Mouse (Mus musculus) T-helper 2 cell (primary cell): ENCODE results near the gene Orm3.

Experiments
- in situ Hi-C: fragments of 300-600 bp; cut with MboI, MseI; formaldehyde crosslinking; loops from one replicate; pipeline ENCODE4 v1.15.1; 2025; ENCODE audit warnings: high pct_unique_total_duplicates

The Orm3 gene

GRCm38 (mm10) chr4:63401620-63402019, 45.7 kb downstream of the Orm3 start:
- in situ Hi-C loops = loop anchor here (10.0 kb wide), 2 partner anchors 143 to 767 kb away; partner anchors contain the start of gene Atp6v1g1

- in situ Hi-C loops = loop anchor here (10.0 kb wide), 2 partner anchors 143 to 767 kb away; partner anchors contain the start of gene Atp6v1g1
Observed at GRCm38 (mm10) chr4:63402056-63402455, 46.1 kb downstream of the Orm3 start.

- in situ Hi-C loops = loop anchor here (10.0 kb wide), 2 partner anchors 142 to 768 kb away; partner anchors contain the start of gene Atp6v1g1
Observed at GRCm38 (mm10) chr4:63402558-63402957, 46.6 kb downstream of the Orm3 start.

GRCm38 (mm10) chr4:63403040-63403959, 47.3 kb downstream of the Orm3 start, which contains the start of gene Akna:
Gene Akna, minus strand, starts transcription at chr4:63403354.
- in situ Hi-C loops = loop anchor here (10.0 kb wide), 2 partner anchors 142 to 768 kb away; partner anchors contain the start of gene Atp6v1g1

GRCm38 (mm10) chr4:63404205-63404604, 48.2 kb downstream of the Orm3 start:
- in situ Hi-C loops = loop anchor here (10.0 kb wide), 2 partner anchors 141 to 769 kb away; partner anchors contain the start of gene Atp6v1g1

- in situ Hi-C loops = loop anchor here (5.0 to 10.0 kb wide), 5 partner anchors 38 to 770 kb away; partner anchors contain the start of genes Atp6v1g1 and Tnfsf8
Observed at GRCm38 (mm10) chr4:63405051-63405450, 49.1 kb downstream of the Orm3 start.

GRCm38 (mm10) chr4:63405683-63406082, 49.7 kb downstream of the Orm3 start:
- in situ Hi-C loops = loop anchor here (5.0 to 10.0 kb wide), 5 partner anchors 38 to 771 kb away; partner anchors contain the start of genes Atp6v1g1 and Tnfsf8

- in situ Hi-C loops = loop anchor here (5.0 to 10.0 kb wide), 5 partner anchors 41 to 773 kb away; partner anchors contain the start of genes Atp6v1g1 and Tnfsf8
Observed at GRCm38 (mm10) chr4:63408247-63408646, 52.3 kb downstream of the Orm3 start.

GRCm38 (mm10) chr4:63408649-63409048, 52.7 kb downstream of the Orm3 start:
- in situ Hi-C loops = loop anchor here (5.0 to 10.0 kb wide), 5 partner anchors 41 to 774 kb away; partner anchors contain the start of genes Atp6v1g1 and Tnfsf8
